Mouse (Mus musculus) limb, embryonic 10.5 days (tissue): Measurements from ENCODE around the gene Gpr31b. TPM values are rescaled to one million over a fixed set of nuclear protein-coding genes. Genes with fewer than 3 reads are reported as not detected.
"Not testable (repeated sequence)": the region's sequence is repeated elsewhere in the genome, so short reads cannot be mapped to it uniquely, and the experiment has no call there.

Source experiments
- DNase-seq: peaks from one replicate; pipeline ENCODE4 v3.0.0-alpha.2; 2017; ENCODE audit warnings: low spot score
- H3K27ac ChIP-seq: fragments of 300-500 bp; sonication (generic); 2 replicates; pipeline ENCODE4 v1.5.1; 2016; ENCODE audit warnings: mild to moderate bottlenecking
- H3K27me3 ChIP-seq: fragments of 300-500 bp; sonication (generic); 2 replicates; pipeline ENCODE4 v1.6.1; 2016; ENCODE audit warnings: low read depth, mild to moderate bottlenecking; ENCODE audit not compliant: poor library complexity, severe bottlenecking
- H3K36me3 ChIP-seq: fragments of 300-500 bp; sonication (generic); 2 replicates; pipeline ENCODE4 v1.6.1; 2016; ENCODE audit warnings: mild to moderate bottlenecking, moderate library complexity
- H3K4me1 ChIP-seq: fragments of 300-500 bp; sonication (generic); 2 replicates; pipeline ENCODE4 v1.6.1; 2016
- H3K4me3 ChIP-seq: fragments of 300-500 bp; sonication (generic); 2 replicates; pipeline ENCODE4 v1.5.1; 2016; ENCODE audit warnings: mild to moderate bottlenecking, moderate library complexity
- H3K9me3 ChIP-seq: fragments of 300-500 bp; sonication (generic); replicated peaks from 2 replicates; pipeline ENCODE4 v1.6.1; 2016; ENCODE audit warnings: mild to moderate bottlenecking
- WGBS: fragments of 180-500 bp; shearing (Covaris S2); methylation state at CpG from one replicate; pipeline ENCODE4 v1.1.7; 2016; 5-methylcytosine and 5-hydroxymethylcytosine counted together
- polyA plus RNA-seq: library from polyadenylated mRNA; unstranded; fragments of >200 nt; fragmentation: Nextera tagmentation; extraction: Ambion mirVana; gene quantifications from 2 replicates; pipeline ENCODE4 v1.2.1, GENCODE M21; 2016

Gene Gpr31b
- polyA plus RNA-seq: not detected in 2 replicates

- H3K9me3 ChIP-seq, H3K36me3 ChIP-seq, H3K4me3 ChIP-seq, H3K4me1 ChIP-seq, DNase-seq, H3K27me3 ChIP-seq, H3K27ac ChIP-seq: not testable (repeated sequence)
- 88% methylated on average over 3 of the region's 8 CpGs for WGBS
These were observed at the start of gene Gpr31b for GRCm38 (mm10) chr17:13052124-13052813. TSS of gene Gpr31b (minus strand) at chr17:13052296.

- DNase-seq, H3K27me3 ChIP-seq, H3K9me3 ChIP-seq, H3K36me3 ChIP-seq, H3K4me1 ChIP-seq, H3K27ac ChIP-seq, H3K4me3 ChIP-seq: not testable (repeated sequence)
- 86% methylated on average over 3 of the region's 4 CpGs for WGBS
These were observed 40.9 kb upstream of the Gpr31b start for GRCm38 (mm10) chr17:13092960-13093359.

GRCm38 (mm10) chr17:13092100-13092764 is 40.1 kb upstream of the Gpr31b start:
- H3K27ac ChIP-seq, H3K27me3 ChIP-seq, H3K4me3 ChIP-seq, H3K9me3 ChIP-seq, DNase-seq, H3K36me3 ChIP-seq, H3K4me1 ChIP-seq: not testable (repeated sequence)
- WGBS: 73% methylated on average over 7 of the region's 8 CpGs

GRCm38 (mm10) chr17:13091510-13091909 is 39.4 kb upstream of the Gpr31b start:
- not testable (repeated sequence) for H3K27ac ChIP-seq, H3K4me3 ChIP-seq, H3K36me3 ChIP-seq, DNase-seq, H3K27me3 ChIP-seq, H3K4me1 ChIP-seq, H3K9me3 ChIP-seq
- WGBS: 100% methylated on average over 1 of the region's 1 CpGs

- not testable (repeated sequence) for H3K4me1 ChIP-seq, H3K27me3 ChIP-seq, H3K27ac ChIP-seq, DNase-seq, H3K9me3 ChIP-seq, H3K36me3 ChIP-seq, H3K4me3 ChIP-seq
- 76% methylated on average over 5 of the region's 5 CpGs for WGBS
These were observed 17.1 kb upstream of the Gpr31b start for GRCm38 (mm10) chr17:13069227-13069626.

GRCm38 (mm10) chr17:13067864-13068385 is 15.8 kb upstream of the Gpr31b start:
- DNase-seq, H3K9me3 ChIP-seq, H3K27ac ChIP-seq, H3K27me3 ChIP-seq, H3K4me1 ChIP-seq, H3K36me3 ChIP-seq, H3K4me3 ChIP-seq: not testable (repeated sequence)
- WGBS: 89% methylated on average over 1 of the region's 4 CpGs

GRCm38 (mm10) chr17:13062882-13063281 is 10.8 kb upstream of the Gpr31b start:
- not testable (repeated sequence) for H3K36me3 ChIP-seq, H3K4me3 ChIP-seq, DNase-seq, H3K4me1 ChIP-seq, H3K27ac ChIP-seq, H3K9me3 ChIP-seq, H3K27me3 ChIP-seq
- 92% methylated on average over 6 of the region's 7 CpGs for WGBS

GRCm38 (mm10) chr17:13060804-13061203 is 8.7 kb upstream of the Gpr31b start, which contains the start of gene Tcp10b:
TSS of gene Tcp10b (plus strand) at chr17:13061104.
- H3K4me3 ChIP-seq, H3K27ac ChIP-seq, H3K9me3 ChIP-seq, H3K4me1 ChIP-seq, H3K36me3 ChIP-seq, DNase-seq, H3K27me3 ChIP-seq: not testable (repeated sequence)
- 94% methylated on average over 4 of the region's 4 CpGs for WGBS

GRCm38 (mm10) chr17:13043846-13044673 is 8.0 kb downstream of the Gpr31b start:
- not testable (repeated sequence) for H3K4me3 ChIP-seq, H3K9me3 ChIP-seq, H3K27me3 ChIP-seq, H3K36me3 ChIP-seq, H3K4me1 ChIP-seq, H3K27ac ChIP-seq
- DNase-seq: peak; percentile 42
- WGBS: 20% methylated on average over 4 of the region's 4 CpGs

GRCm38 (mm10) chr17:13036627-13037192 is 15.4 kb downstream of the Gpr31b start:
- not testable (repeated sequence) for DNase-seq, H3K4me3 ChIP-seq, H3K27ac ChIP-seq, H3K4me1 ChIP-seq, H3K27me3 ChIP-seq, H3K36me3 ChIP-seq, H3K9me3 ChIP-seq
- 93% methylated on average over 4 of the region's 12 CpGs for WGBS

- H3K36me3 ChIP-seq: peaks cover 56% of the 10 kb centered on the region
- no peak overlapping the region for H3K4me3 ChIP-seq
- whole genome bisulfite sequencing: 89% methylated on average over 3 of the region's 3 CpGs
- DNase-seq: no peak
- no peaks in the 10 kb centered on the region for H3K27me3 ChIP-seq
- H3K27ac ChIP-seq: no peak overlapping the region
- peaks cover 9% of the 10 kb centered on the region for H3K4me1 ChIP-seq
- no peaks in the 10 kb centered on the region for H3K9me3 ChIP-seq
These were observed 38.8 kb downstream of the Gpr31b start for GRCm38 (mm10) chr17:13013316-13013715.

GRCm38 (mm10) chr17:13009887-13010286 is 42.2 kb downstream of the Gpr31b start:
- no peak for DNase-seq
- 46% methylated on average over 3 of the region's 3 CpGs for WGBS

More at GRCm38 (mm10) chr17:13009887-13010286, 42.2 kb downstream of the Gpr31b start:
- Histone ChIP-seq H3K9me3 (no peaks in the 10 kb centered on the region), H3K4me1 (peaks cover 19% of the 10 kb centered on the region), H3K27me3 (no peaks in the 10 kb centered on the region), H3K36me3 (peaks cover 41% of the 10 kb centered on the region), H3K27ac (no peak overlapping the region), H3K4me3 (no peak overlapping the region)
